Mouse (Mus musculus): ENCODE data around the gene Ndufc2. TPM values are rescaled to one million over a fixed set of nuclear protein-coding genes. Genes with fewer than 3 reads are reported as not detected.

Ndufc2 gene
- total and polyA plus RNA-seq, 2 experiments from 2014 or later: 384 to 631 TPM

DNA sequence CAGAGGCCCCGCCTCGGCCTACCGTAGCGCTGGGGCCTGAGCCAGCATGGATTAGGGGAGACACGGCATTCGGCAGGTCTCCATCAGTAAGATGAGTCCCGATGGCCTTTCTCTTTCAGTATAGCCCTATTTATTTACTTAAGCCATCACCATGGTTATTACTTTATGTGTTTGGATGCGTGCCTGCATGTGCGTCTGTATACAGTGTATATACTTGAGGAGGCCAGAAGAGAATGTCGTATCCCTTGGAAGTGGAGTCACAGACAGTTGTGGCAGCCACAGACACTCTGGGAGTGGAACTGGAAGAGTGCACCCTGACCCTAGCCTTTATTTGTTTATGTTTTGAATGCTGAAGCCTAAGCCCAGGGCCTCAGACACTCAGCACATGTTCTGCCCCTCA lies 7.3 kb downstream of the Ndufc2 start:
- ATAC-seq: no peak
- H3K4me3 ChIP-seq (ENCODE audit: low read depth, low read length): no peak overlapping the region

DNA sequence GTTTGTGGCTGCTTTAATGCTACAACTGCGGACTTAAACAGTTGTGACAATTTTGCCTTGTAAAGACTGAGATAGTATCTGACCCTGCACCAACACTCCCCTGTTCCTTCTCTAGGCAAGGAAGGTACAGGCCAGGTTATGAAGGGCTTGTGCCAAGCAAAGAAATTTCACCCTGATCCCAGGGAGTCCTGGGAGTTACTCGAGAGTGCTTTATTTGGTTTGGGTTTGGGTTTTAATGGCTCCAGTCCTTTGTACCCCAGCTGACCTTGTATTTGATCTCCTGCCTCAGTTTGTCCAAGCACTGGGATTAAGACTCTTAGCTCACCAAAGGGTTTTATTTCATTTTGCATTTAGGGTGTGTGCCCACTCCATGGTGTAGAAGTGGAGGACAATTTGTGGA lies 11.3 kb downstream of the Ndufc2 start:
- ATAC-seq (no peak), DNase-seq (no peak)
- Histone ChIP-seq H3K4me1 (ENCODE audit: insufficient read depth) (no peaks in the 10 kb centered on the region), H3K36me3 (ENCODE audit: insufficient read depth) (peaks cover 30% of the 10 kb centered on the region), H3K9me3 (ENCODE audit: low read length) (no peaks in the 10 kb centered on the region), H3K27me3 (ENCODE audit: insufficient read depth, low read length) (no peaks in the 10 kb centered on the region), H3K27ac (ENCODE audit: low read depth, low read length) (no peak overlapping the region), H3K9ac (no peak overlapping the region), H3K4me3 (ENCODE audit: low read depth, low read length) (no peak overlapping the region), H3K4me2 (ENCODE audit: low read depth) (no peak overlapping the region)
- TF ChIP-seq CTCF (IDR thresholded peaks at IDR 0.05; ENCODE audit: low read depth): no peak
- WGBS: 95% methylated on average over 2 of the region's 2 CpGs

More for the DNA sequence above, 7.3 kb downstream of the Ndufc2 start:
- H3K27me3 ChIP-seq (ENCODE audit: insufficient read depth, low read length): no peaks in the 10 kb centered on the region
- H3K27ac ChIP-seq (ENCODE audit: low read depth, low read length): no peak overlapping the region
- DNase-seq: no peak
- no peak overlapping the region for H3K9ac ChIP-seq
- no peaks in the 10 kb centered on the region for H3K4me1 ChIP-seq (ENCODE audit: insufficient read depth)
- 79% methylated on average over 10 of the region's 10 CpGs for WGBS
- TF ChIP-seq CTCF (IDR thresholded peaks at IDR 0.05; ENCODE audit: low read depth): no peak
- no peak overlapping the region for H3K4me2 ChIP-seq (ENCODE audit: low read depth)
- peaks cover 26% of the 10 kb centered on the region for H3K36me3 ChIP-seq (ENCODE audit: insufficient read depth)
- no peaks in the 10 kb centered on the region for H3K9me3 ChIP-seq (ENCODE audit: low read length)

DNA sequence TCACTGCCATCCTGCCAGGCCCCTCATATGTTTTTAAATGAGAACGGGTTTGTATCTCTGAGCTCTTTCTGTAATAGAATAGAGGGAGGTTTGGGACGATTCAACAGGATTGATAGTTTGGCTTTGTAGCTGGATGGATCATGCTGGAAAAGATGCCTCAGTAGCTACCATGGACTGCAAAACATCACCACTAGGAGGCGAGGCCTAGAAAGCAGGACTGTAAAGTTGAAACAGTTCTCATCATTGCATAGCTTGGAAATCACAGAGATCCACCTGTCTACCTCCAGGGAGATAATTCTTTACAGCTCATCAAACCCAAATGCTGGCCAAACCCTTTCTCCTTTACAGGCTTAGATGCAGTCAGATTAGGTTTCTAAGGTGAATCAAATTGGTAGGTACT lies 11.8 kb downstream of the Ndufc2 start:
- H3K4me3 ChIP-seq (ENCODE audit: low read depth, low read length): no peak overlapping the region
- H3K4me2 ChIP-seq (ENCODE audit: low read depth): no peak overlapping the region
- no peak overlapping the region for H3K9ac ChIP-seq
- peaks cover 30% of the 10 kb centered on the region for H3K36me3 ChIP-seq (ENCODE audit: insufficient read depth)
- no peaks in the 10 kb centered on the region for H3K9me3 ChIP-seq (ENCODE audit: low read length)
- no peak overlapping the region for H3K27ac ChIP-seq (ENCODE audit: low read depth, low read length)
- 80% methylated on average over 3 of the region's 3 CpGs for WGBS
- no peaks in the 10 kb centered on the region for H3K27me3 ChIP-seq (ENCODE audit: insufficient read depth, low read length)
- H3K4me1 ChIP-seq (ENCODE audit: insufficient read depth): no peaks in the 10 kb centered on the region
- ATAC-seq: no peak
- no peak for DNase-seq
- peak; percentile 55 for TF ChIP-seq CTCF (IDR thresholded peaks at IDR 0.05; ENCODE audit: low read depth)

DNA sequence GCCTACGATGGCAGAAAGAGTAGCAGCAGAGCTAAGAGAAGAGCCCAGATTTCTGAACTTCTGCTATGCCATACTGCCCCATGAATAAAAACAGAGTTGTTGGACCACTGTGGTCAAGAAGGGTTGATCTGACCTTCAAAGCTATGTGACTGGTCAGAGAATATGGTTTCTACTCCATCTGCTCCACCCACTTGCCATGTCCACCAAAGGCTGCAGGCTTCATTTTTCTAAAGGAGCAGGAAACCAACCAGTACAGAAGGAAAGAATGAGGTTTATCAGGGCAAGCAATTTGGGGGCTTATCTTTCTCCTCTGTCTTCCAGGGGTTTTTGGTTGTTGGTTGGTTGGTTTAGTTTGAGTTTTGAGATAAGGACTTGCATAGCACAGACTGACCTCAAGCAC lies 14.2 kb downstream of the Ndufc2 start:
- no peak for TF ChIP-seq CTCF (IDR thresholded peaks at IDR 0.05; ENCODE audit: low read depth)
- Histone ChIP-seq H3K4me2 (ENCODE audit: low read depth) (no peak overlapping the region), H3K4me3 (ENCODE audit: low read depth, low read length) (no peak overlapping the region), H3K4me1 (ENCODE audit: insufficient read depth) (0 out of 2 replicates have a peak, but pooled peaks cover 3% of the 10 kb centered on the region), H3K27me3 (ENCODE audit: insufficient read depth, low read length) (no peaks in the 10 kb centered on the region), H3K9ac (no peak overlapping the region), H3K27ac (ENCODE audit: low read depth, low read length) (no peak overlapping the region), H3K9me3 (ENCODE audit: low read length) (no peaks in the 10 kb centered on the region), H3K36me3 (ENCODE audit: insufficient read depth) (peaks cover 23% of the 10 kb centered on the region)
- WGBS: 94% methylated on average over 1 of the region's 1 CpGs
- DNase-seq: no peak
- ATAC-seq: no peak

DNA sequence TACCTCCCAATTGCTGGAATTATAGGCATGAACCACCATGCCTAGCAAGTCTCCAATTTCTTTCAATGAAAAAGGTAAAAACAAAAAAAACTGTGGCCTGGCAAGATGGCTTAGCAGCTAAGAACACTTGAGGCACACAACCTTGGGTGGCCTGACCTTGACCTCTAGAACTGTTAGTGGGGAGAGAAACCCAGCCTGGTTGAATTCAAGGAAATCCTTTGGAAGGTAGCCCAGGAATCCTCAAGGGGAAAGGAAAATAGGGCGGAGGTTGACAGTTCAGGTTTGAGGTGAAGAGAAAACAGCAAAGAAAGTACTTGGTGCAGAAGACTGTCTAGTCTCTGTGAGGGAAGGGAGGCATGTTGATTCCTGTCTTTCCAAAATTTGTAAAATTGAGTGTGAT lies 14.6 kb downstream of the Ndufc2 start:
- Histone ChIP-seq H3K27ac (ENCODE audit: low read depth, low read length) (no peak overlapping the region), H3K4me3 (ENCODE audit: low read depth, low read length) (no peak overlapping the region), H3K4me1 (ENCODE audit: insufficient read depth) (0 out of 2 replicates have a peak, but pooled peaks cover 3% of the 10 kb centered on the region), H3K4me2 (ENCODE audit: low read depth) (no peak overlapping the region), H3K9me3 (ENCODE audit: low read length) (no peaks in the 10 kb centered on the region), H3K27me3 (ENCODE audit: insufficient read depth, low read length) (no peaks in the 10 kb centered on the region), H3K9ac (no peak overlapping the region), H3K36me3 (ENCODE audit: insufficient read depth) (peaks cover 20% of the 10 kb centered on the region)
- WGBS: 93% methylated on average over 1 of the region's 1 CpGs
- TF ChIP-seq CTCF (IDR thresholded peaks at IDR 0.05; ENCODE audit: low read depth): no peak
- ATAC-seq (no peak), DNase-seq (no peak)

DNA sequence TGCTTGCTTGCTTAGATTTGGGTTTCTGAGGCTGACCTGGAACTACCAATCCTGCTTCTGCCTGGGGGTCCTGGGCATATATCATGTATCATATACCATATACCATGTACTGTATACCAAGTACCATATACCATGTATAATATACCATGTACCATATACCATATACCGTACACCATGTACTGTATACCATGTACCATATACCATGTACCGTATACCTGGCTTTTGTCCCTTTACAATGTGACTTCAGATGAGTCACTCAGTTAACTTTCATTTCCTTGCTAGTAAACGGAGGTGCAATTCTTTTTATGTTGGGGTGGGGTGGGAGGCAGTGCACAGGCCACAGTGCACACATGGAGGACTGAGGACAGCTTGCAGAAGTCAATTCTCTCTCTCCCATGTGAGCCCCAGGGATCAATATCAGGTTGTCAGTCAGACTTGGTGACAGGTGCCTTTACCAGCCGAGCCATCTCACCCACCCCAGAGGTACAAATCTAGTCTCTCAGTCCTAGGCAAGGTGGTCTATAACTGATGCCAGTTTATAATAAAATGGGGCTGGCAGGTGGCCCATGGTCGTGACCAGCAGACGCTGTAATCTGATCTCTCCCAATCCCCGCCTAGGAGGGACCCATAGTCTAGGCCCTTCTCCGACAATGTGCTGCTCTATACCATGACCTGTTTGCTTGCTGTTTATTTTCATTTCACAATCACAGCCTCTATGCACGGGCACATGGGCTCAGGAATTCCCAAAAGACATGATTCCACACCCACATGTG lies 15.3 kb downstream of the Ndufc2 start:
- DNase-seq: no peak
- Histone ChIP-seq H3K4me1 (ENCODE audit: insufficient read depth) (0 out of 2 replicates have a peak, but pooled peaks cover 3% of the 10 kb centered on the region), H3K4me2 (ENCODE audit: low read depth) (no peak overlapping the region), H3K27me3 (ENCODE audit: insufficient read depth, low read length) (no peaks in the 10 kb centered on the region), H3K9me3 (ENCODE audit: low read length) (no peaks in the 10 kb centered on the region), H3K4me3 (ENCODE audit: low read depth, low read length) (no peak overlapping the region), H3K9ac (no peak overlapping the region), H3K36me3 (ENCODE audit: insufficient read depth) (peaks cover 15% of the 10 kb centered on the region), H3K27ac (ENCODE audit: low read depth, low read length) (no peak overlapping the region)
- 65% methylated on average over 9 of the region's 9 CpGs for WGBS
- no peak for ATAC-seq
- no peak for TF ChIP-seq CTCF (IDR thresholded peaks at IDR 0.05; ENCODE audit: low read depth)

DNA sequence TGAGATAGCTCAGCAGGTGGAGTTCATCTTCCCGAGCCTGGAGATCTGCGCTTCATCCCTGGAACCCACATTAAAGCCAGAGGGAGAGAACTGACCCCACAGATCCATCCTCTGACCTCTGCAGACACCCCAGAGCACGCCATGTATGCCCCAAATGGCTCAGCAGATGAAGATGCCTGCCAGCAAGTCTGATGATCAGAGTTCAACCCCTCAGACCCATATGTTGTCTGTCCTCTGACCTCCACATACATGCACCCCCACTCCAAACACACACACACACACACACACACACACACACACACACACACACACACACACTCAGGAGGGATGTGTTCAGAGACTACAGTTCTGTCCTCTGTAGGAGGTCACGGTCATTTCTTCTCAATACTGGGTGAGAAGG lies 16.7 kb downstream of the Ndufc2 start:
- DNase-seq: no peak
- H3K9ac ChIP-seq: no peak overlapping the region
- H3K27me3 ChIP-seq (ENCODE audit: insufficient read depth, low read length): no peaks in the 10 kb centered on the region
- H3K4me2 ChIP-seq (ENCODE audit: low read depth): 0 out of 2 replicates have a peak overlapping the region, but pooled peaks have one; percentile 32
- H3K9me3 ChIP-seq (ENCODE audit: low read length): no peaks in the 10 kb centered on the region
- H3K36me3 ChIP-seq (ENCODE audit: insufficient read depth): peaks cover 4% of the 10 kb centered on the region; the same call in 1 of the 2 replicates
- H3K4me3 ChIP-seq (ENCODE audit: low read depth, low read length): no peak overlapping the region
- WGBS: 88% methylated on average over 4 of the region's 4 CpGs
- no peak for ATAC-seq
- H3K27ac ChIP-seq (ENCODE audit: low read depth, low read length): no peak overlapping the region
- no peak for TF ChIP-seq CTCF (IDR thresholded peaks at IDR 0.05; ENCODE audit: low read depth)
- H3K4me1 ChIP-seq (ENCODE audit: insufficient read depth): 0 out of 2 replicates have a peak, but pooled peaks cover 3% of the 10 kb centered on the region
